Mouse (Mus musculus): ENCODE measurements around the gene Ccr7. TPM values are rescaled to one million over a fixed set of nuclear protein-coding genes. Genes with fewer than 3 reads are reported as not detected.
A peak's percentile ranks its signal among the peaks of the same experiment; 100 is the strongest.

The Ccr7 gene
- polyA plus RNA-seq, 1 experiment from 2014 or later: 0.45 TPM

- ATAC-seq (ENCODE audit: insufficient read depth) (no peak), DNase-seq (no peak)
- no peaks in the 10 kb centered on the region for H3K27me3 ChIP-seq (ENCODE audit: insufficient read depth, low read length)
- H3K4me2 ChIP-seq: no peak overlapping the region
- H3K36me3 ChIP-seq (ENCODE audit: insufficient read depth): no peaks in the 10 kb centered on the region
- WGBS: 54% methylated on average over 5 of the region's 5 CpGs
- H3K9ac ChIP-seq: no peak overlapping the region
- H3K27ac ChIP-seq (ENCODE audit: low read depth): 0 out of 2 replicates have a peak overlapping the region, but pooled peaks have one; percentile 8
- TF ChIP-seq CTCF (IDR thresholded peaks at IDR 0.05; ENCODE audit: low read depth): no peak
- H3K9me3 ChIP-seq (ENCODE audit: low read depth, low read length): no peaks in the 10 kb centered on the region
- peaks cover 36% of the 10 kb centered on the region for H3K4me1 ChIP-seq (ENCODE audit: insufficient read depth)
- H3K4me3 ChIP-seq (ENCODE audit: low read depth, low read length): no peak overlapping the region
Measured at GRCm38 (mm10) chr11:99144456-99144855, 10.4 kb downstream of the Ccr7 start.

GRCm38 (mm10) chr11:99143123-99144082 is 11.5 kb downstream of the Ccr7 start:
- H3K9ac ChIP-seq: no peak overlapping the region
- H3K4me2 ChIP-seq: no peak overlapping the region
- no peak overlapping the region for H3K4me3 ChIP-seq (ENCODE audit: low read depth, low read length)
- H3K4me1 ChIP-seq (ENCODE audit: insufficient read depth): peaks cover 27% of the 10 kb centered on the region
- H3K36me3 ChIP-seq (ENCODE audit: insufficient read depth): no peaks in the 10 kb centered on the region
- 52% methylated on average over 16 of the region's 16 CpGs for WGBS
- ATAC-seq (ENCODE audit: insufficient read depth) (no peak), DNase-seq (peak; percentile 38)
- H3K27ac ChIP-seq (ENCODE audit: low read depth): no peak overlapping the region
- no peak for TF ChIP-seq CTCF (IDR thresholded peaks at IDR 0.05; ENCODE audit: low read depth)
- no peaks in the 10 kb centered on the region for H3K9me3 ChIP-seq (ENCODE audit: low read depth, low read length)
- H3K27me3 ChIP-seq (ENCODE audit: insufficient read depth, low read length): no peaks in the 10 kb centered on the region

GRCm38 (mm10) chr11:99142493-99143095 is 12.3 kb downstream of the Ccr7 start:
- no peak for ATAC-seq (ENCODE audit: insufficient read depth)
- H3K4me3 ChIP-seq (ENCODE audit: low read depth, low read length): no peak overlapping the region
- peaks cover 19% of the 10 kb centered on the region for H3K4me1 ChIP-seq (ENCODE audit: insufficient read depth)
- H3K9me3 ChIP-seq (ENCODE audit: low read depth, low read length): no peaks in the 10 kb centered on the region
- WGBS: 64% methylated on average over 18 of the region's 18 CpGs
- no peak overlapping the region for H3K9ac ChIP-seq
- no peak overlapping the region for H3K4me2 ChIP-seq
- TF ChIP-seq CTCF (IDR thresholded peaks at IDR 0.05; ENCODE audit: low read depth): no peak
- no peaks in the 10 kb centered on the region for H3K36me3 ChIP-seq (ENCODE audit: insufficient read depth)
- no peaks in the 10 kb centered on the region for H3K27me3 ChIP-seq (ENCODE audit: insufficient read depth, low read length)
- DNase-seq: no peak
- H3K27ac ChIP-seq (ENCODE audit: low read depth): peak overlapping the region; percentile 10; the same call in 1 of the 2 replicates

- Histone ChIP-seq H3K4me3 (ENCODE audit: low read depth, low read length) (no peak overlapping the region), H3K27ac (ENCODE audit: low read depth) (peak overlapping the region; percentile 10; the same call in 1 of the 2 replicates), H3K4me1 (ENCODE audit: insufficient read depth) (peaks cover 13% of the 10 kb centered on the region), H3K9me3 (ENCODE audit: low read depth, low read length) (no peaks in the 10 kb centered on the region), H3K27me3 (ENCODE audit: insufficient read depth, low read length) (no peaks in the 10 kb centered on the region), H3K36me3 (ENCODE audit: insufficient read depth) (no peaks in the 10 kb centered on the region), H3K9ac (no peak overlapping the region), H3K4me2 (no peak overlapping the region)
- no peak for TF ChIP-seq CTCF (IDR thresholded peaks at IDR 0.05; ENCODE audit: low read depth)
- ATAC-seq (ENCODE audit: insufficient read depth) (no peak), DNase-seq (no peak)
- 74% methylated on average over 6 of the region's 6 CpGs for WGBS
Measured at GRCm38 (mm10) chr11:99142046-99142445, 12.8 kb downstream of the Ccr7 start.

- peak overlapping the region; percentile 10; the same call in 1 of the 2 replicates for H3K27ac ChIP-seq (ENCODE audit: low read depth)
- ATAC-seq (ENCODE audit: insufficient read depth): 0 out of 2 replicates have a peak, but pooled peaks have one; percentile 36
Measured at GRCm38 (mm10) chr11:99141600-99141999, 13.3 kb downstream of the Ccr7 start.

GRCm38 (mm10) chr11:99138976-99139375 is 15.9 kb downstream of the Ccr7 start:
- H3K27me3 ChIP-seq (ENCODE audit: insufficient read depth, low read length): no peaks in the 10 kb centered on the region

More at GRCm38 (mm10) chr11:99141600-99141999, 13.3 kb downstream of the Ccr7 start:
- Histone ChIP-seq H3K4me3 (ENCODE audit: low read depth, low read length) (no peak overlapping the region), H3K27me3 (ENCODE audit: insufficient read depth, low read length) (no peaks in the 10 kb centered on the region), H3K9ac (no peak overlapping the region), H3K4me2 (no peak overlapping the region), H3K4me1 (ENCODE audit: insufficient read depth) (peaks cover 9% of the 10 kb centered on the region), H3K36me3 (ENCODE audit: insufficient read depth) (no peaks in the 10 kb centered on the region), H3K9me3 (ENCODE audit: low read depth, low read length) (no peaks in the 10 kb centered on the region)
- no peak for TF ChIP-seq CTCF (IDR thresholded peaks at IDR 0.05; ENCODE audit: low read depth)
- peak; percentile 75 for DNase-seq
- WGBS: 51% methylated on average over 7 of the region's 7 CpGs

GRCm38 (mm10) chr11:99137385-99137784 is 17.5 kb downstream of the Ccr7 start:
- Histone ChIP-seq H3K9me3 (ENCODE audit: low read depth, low read length) (no peaks in the 10 kb centered on the region), H3K9ac (no peak overlapping the region), H3K36me3 (ENCODE audit: insufficient read depth) (no peaks in the 10 kb centered on the region), H3K27me3 (ENCODE audit: insufficient read depth, low read length) (no peaks in the 10 kb centered on the region), H3K4me1 (ENCODE audit: insufficient read depth) (peaks cover 16% of the 10 kb centered on the region), H3K4me3 (ENCODE audit: low read depth, low read length) (no peak overlapping the region), H3K4me2 (no peak overlapping the region), H3K27ac (ENCODE audit: low read depth) (no peak overlapping the region)
- no peak for ATAC-seq (ENCODE audit: insufficient read depth)
- 58% methylated on average over 4 of the region's 4 CpGs for WGBS
- no peak for TF ChIP-seq CTCF (IDR thresholded peaks at IDR 0.05; ENCODE audit: low read depth)
- DNase-seq: no peak

More at GRCm38 (mm10) chr11:99138976-99139375, 15.9 kb downstream of the Ccr7 start:
- no peak overlapping the region for H3K9ac ChIP-seq
- no peak overlapping the region for H3K4me2 ChIP-seq
- no peak for DNase-seq
- TF ChIP-seq CTCF (IDR thresholded peaks at IDR 0.05; ENCODE audit: low read depth): no peak
- H3K4me3 ChIP-seq (ENCODE audit: low read depth, low read length): no peak overlapping the region
- no peak for ATAC-seq (ENCODE audit: insufficient read depth)
- no peaks in the 10 kb centered on the region for H3K9me3 ChIP-seq (ENCODE audit: low read depth, low read length)
- WGBS: 73% methylated on average over 9 of the region's 9 CpGs
- no peak overlapping the region for H3K27ac ChIP-seq (ENCODE audit: low read depth)
- no peaks in the 10 kb centered on the region for H3K36me3 ChIP-seq (ENCODE audit: insufficient read depth)
- H3K4me1 ChIP-seq (ENCODE audit: insufficient read depth): peaks cover 14% of the 10 kb centered on the region

Measured in lung, embryonic 14.5 days (tissue).